Mouse (Mus musculus) spleen, adult 12 weeks (tissue): ENCODE measurements around the gene Acap1.

Experiments
- DNase-seq: peaks from one replicate; pipeline ENCODE4 v3.0.0; 2022; ENCODE audit warnings: low spot score

The Acap1 gene

GRCm38 (mm10) chr11:69837604-69837951 lies 57.8 kb downstream of the Acap1 start, which contains the start of gene Nlgn2:
Nlgn2 (minus strand) TSS chr11:69837784.
- no peak for DNase-seq

GRCm38 (mm10) chr11:69836703-69837576 lies 58.4 kb downstream of the Acap1 start:
- DNase-seq = no peak

GRCm38 (mm10) chr11:69835966-69836335 lies 59.4 kb downstream of the Acap1 start:
- DNase-seq = no peak

- DNase-seq = no peak
Measured at GRCm38 (mm10) chr11:69835326-69835965, 59.9 kb downstream of the Acap1 start.

- DNase-seq = peak; percentile 46
Measured at GRCm38 (mm10) chr11:69834001-69834549, 61.3 kb downstream of the Acap1 start.

- DNase-seq = no peak
Measured at GRCm38 (mm10) chr11:69833554-69833953, 61.8 kb downstream of the Acap1 start.
